Mouse (Mus musculus): ENCODE results near the gene Myo1h. TPM values are rescaled to one million over a fixed set of nuclear protein-coding genes. Genes with fewer than 3 reads are reported as not detected.
A peak's percentile ranks its signal among the peaks of the same experiment; 100 is the strongest.

The Myo1h gene
- polyA plus RNA-seq, 1 experiment: 0.69 TPM

GRCm38 (mm10) chr5:114347005-114347404, 58.0 kb downstream of the Myo1h start:
- TF ChIP-seq CTCF (IDR thresholded peaks at IDR 0.05; ENCODE audit: borderline replicate concordance, insufficient read depth, low read depth, low read length): no peak
- TF ChIP-seq POLR2A (IDR thresholded peaks at IDR 0.05; ENCODE audit: borderline replicate concordance, insufficient read depth, low read length): no peak
- no peak for DNase-seq
- WGBS: 79% methylated on average over 10 of the region's 10 CpGs
- no peak overlapping the region for H3K27ac ChIP-seq (ENCODE audit: insufficient read depth, low read length)
- no peaks in the 10 kb centered on the region for H3K4me1 ChIP-seq (ENCODE audit: control insufficient read depth, insufficient read depth, low read length)
- no peaks in the 10 kb centered on the region for H3K27me3 ChIP-seq (ENCODE audit: control insufficient read depth, insufficient read depth, low read length)
- H3K4me3 ChIP-seq (replicated peaks; ENCODE audit: insufficient read depth, low read depth, low read length): no peak overlapping the region

GRCm38 (mm10) chr5:114351490-114351889, 62.5 kb downstream of the Myo1h start:
- Histone ChIP-seq H3K27me3 (ENCODE audit: control insufficient read depth, insufficient read depth, low read length) (no peaks in the 10 kb centered on the region), H3K4me3 (replicated peaks; ENCODE audit: insufficient read depth, low read depth, low read length) (no peak overlapping the region), H3K4me1 (ENCODE audit: control insufficient read depth, insufficient read depth, low read length) (no peaks in the 10 kb centered on the region), H3K27ac (ENCODE audit: insufficient read depth, low read length) (no peak overlapping the region)
- 70% methylated on average over 10 of the region's 10 CpGs for WGBS
- DNase-seq: no peak
- no peak for TF ChIP-seq POLR2A (IDR thresholded peaks at IDR 0.05; ENCODE audit: borderline replicate concordance, insufficient read depth, low read length)
- no peak for TF ChIP-seq CTCF (IDR thresholded peaks at IDR 0.05; ENCODE audit: borderline replicate concordance, insufficient read depth, low read depth, low read length)

GRCm38 (mm10) chr5:114356250-114356935, 67.4 kb downstream of the Myo1h start:
- WGBS: 27% methylated on average over 7 of the region's 7 CpGs

GRCm38 (mm10) chr5:114356936-114357751, 68.2 kb downstream of the Myo1h start:
- H3K27me3 ChIP-seq (ENCODE audit: control insufficient read depth, insufficient read depth, low read length): no peaks in the 10 kb centered on the region
- WGBS: 35% methylated on average over 23 of the region's 23 CpGs
- no peak overlapping the region for H3K4me3 ChIP-seq (replicated peaks; ENCODE audit: insufficient read depth, low read depth, low read length)
- no peaks in the 10 kb centered on the region for H3K4me1 ChIP-seq (ENCODE audit: control insufficient read depth, insufficient read depth, low read length)
- no peak for DNase-seq
- no peak overlapping the region for H3K27ac ChIP-seq (ENCODE audit: insufficient read depth, low read length)
- TF ChIP-seq POLR2A (IDR thresholded peaks at IDR 0.05; ENCODE audit: borderline replicate concordance, insufficient read depth, low read length) (no peak), CTCF (IDR thresholded peaks at IDR 0.05; ENCODE audit: borderline replicate concordance, insufficient read depth, low read depth, low read length) (no peak)

More at GRCm38 (mm10) chr5:114356250-114356935, 67.4 kb downstream of the Myo1h start:
- peak in 1 of 2 experiments; percentile 25 for DNase-seq
- Histone ChIP-seq H3K4me3 (replicated peaks; ENCODE audit: insufficient read depth, low read depth, low read length) (no peak overlapping the region), H3K27ac (ENCODE audit: insufficient read depth, low read length) (no peak overlapping the region), H3K27me3 (ENCODE audit: control insufficient read depth, insufficient read depth, low read length) (no peaks in the 10 kb centered on the region), H3K4me1 (ENCODE audit: control insufficient read depth, insufficient read depth, low read length) (no peaks in the 10 kb centered on the region)
- peak; percentile 31; the same call in 1 of the 2 replicates for TF ChIP-seq CTCF (IDR thresholded peaks at IDR 0.05; ENCODE audit: borderline replicate concordance, insufficient read depth, low read depth, low read length)
- no peak for TF ChIP-seq POLR2A (IDR thresholded peaks at IDR 0.05; ENCODE audit: borderline replicate concordance, insufficient read depth, low read length)

GRCm38 (mm10) chr5:114358833-114359232, 69.9 kb downstream of the Myo1h start:
- H3K27ac ChIP-seq (ENCODE audit: insufficient read depth, low read length): no peak overlapping the region
- WGBS: 57% methylated on average over 10 of the region's 10 CpGs
- DNase-seq: no peak

GRCm38 (mm10) chr5:114359586-114359985, 70.6 kb downstream of the Myo1h start:
- Histone ChIP-seq H3K4me1 (ENCODE audit: control insufficient read depth, insufficient read depth, low read length) (no peaks in the 10 kb centered on the region), H3K27ac (ENCODE audit: insufficient read depth, low read length) (no peak overlapping the region), H3K27me3 (ENCODE audit: control insufficient read depth, insufficient read depth, low read length) (no peaks in the 10 kb centered on the region), H3K4me3 (replicated peaks; ENCODE audit: insufficient read depth, low read depth, low read length) (no peak overlapping the region)
- no peak for DNase-seq
- TF ChIP-seq CTCF (IDR thresholded peaks at IDR 0.05; ENCODE audit: borderline replicate concordance, insufficient read depth, low read depth, low read length) (no peak), POLR2A (IDR thresholded peaks at IDR 0.05; ENCODE audit: borderline replicate concordance, insufficient read depth, low read length) (no peak)
- WGBS: 85% methylated on average over 8 of the region's 8 CpGs

More at GRCm38 (mm10) chr5:114358833-114359232, 69.9 kb downstream of the Myo1h start:
- H3K27me3 ChIP-seq (ENCODE audit: control insufficient read depth, insufficient read depth, low read length): no peaks in the 10 kb centered on the region
- H3K4me1 ChIP-seq (ENCODE audit: control insufficient read depth, insufficient read depth, low read length): no peaks in the 10 kb centered on the region
- TF ChIP-seq CTCF (IDR thresholded peaks at IDR 0.05; ENCODE audit: borderline replicate concordance, insufficient read depth, low read depth, low read length): no peak
- no peak for TF ChIP-seq POLR2A (IDR thresholded peaks at IDR 0.05; ENCODE audit: borderline replicate concordance, insufficient read depth, low read length)
- H3K4me3 ChIP-seq (replicated peaks; ENCODE audit: insufficient read depth, low read depth, low read length): no peak overlapping the region

- 77% methylated on average over 15 of the region's 15 CpGs for WGBS
- no peak for TF ChIP-seq POLR2A (IDR thresholded peaks at IDR 0.05; ENCODE audit: borderline replicate concordance, insufficient read depth, low read length)
- TF ChIP-seq CTCF (IDR thresholded peaks at IDR 0.05; ENCODE audit: borderline replicate concordance, insufficient read depth, low read depth, low read length): no peak
- H3K4me1 ChIP-seq (ENCODE audit: control insufficient read depth, insufficient read depth, low read length): no peaks in the 10 kb centered on the region
- no peak for DNase-seq
- no peak overlapping the region for H3K27ac ChIP-seq (ENCODE audit: insufficient read depth, low read length)
- H3K27me3 ChIP-seq (ENCODE audit: control insufficient read depth, insufficient read depth, low read length): no peaks in the 10 kb centered on the region
- H3K4me3 ChIP-seq (replicated peaks; ENCODE audit: insufficient read depth, low read depth, low read length): no peak overlapping the region
Measured at GRCm38 (mm10) chr5:114360968-114361367, 72.0 kb downstream of the Myo1h start.

Data from cerebellum, adult 2 months (tissue).